Mouse (Mus musculus): ENCODE data around the gene Gm20458. TPM values are rescaled to one million over a fixed set of nuclear protein-coding genes. Genes with fewer than 3 reads are reported as not detected.

Gm20458 gene
- polyA plus RNA-seq (2012; rRNA removed) = 3.0 and 4.4 TPM in 2 replicates

GRCm38 (mm10) chr2:164460745-164461551, at the start of gene Gm20458:
Gene Gm20458 (plus strand): TSS chr2:164460967.
- DNase-seq (ENCODE audit: low spot score) = peak; percentile 90

- no peak for DNase-seq (ENCODE audit: low spot score)
Observed at GRCm38 (mm10) chr2:164414167-164414566, 46.6 kb upstream of the Gm20458 start.

- no peak for DNase-seq (ENCODE audit: low spot score)
Observed at GRCm38 (mm10) chr2:164414581-164414980, 46.2 kb upstream of the Gm20458 start.

GRCm38 (mm10) chr2:164417198-164417597, 43.6 kb upstream of the Gm20458 start:
- DNase-seq (ENCODE audit: low spot score) = no peak

GRCm38 (mm10) chr2:164418308-164418875, 42.4 kb upstream of the Gm20458 start:
- no peak for DNase-seq (ENCODE audit: low spot score)

- no peak for DNase-seq (ENCODE audit: low spot score)
Observed at GRCm38 (mm10) chr2:164419489-164419888, 41.3 kb upstream of the Gm20458 start.

- DNase-seq (ENCODE audit: low spot score) = no peak
Observed at GRCm38 (mm10) chr2:164421306-164421705, 39.5 kb upstream of the Gm20458 start.

GRCm38 (mm10) chr2:164421979-164422378, 38.8 kb upstream of the Gm20458 start:
- no peak for DNase-seq (ENCODE audit: low spot score)

GRCm38 (mm10) chr2:164422675-164423393, 37.9 kb upstream of the Gm20458 start:
- DNase-seq (ENCODE audit: low spot score) = no peak

- no peak for DNase-seq (ENCODE audit: low spot score)
Observed at GRCm38 (mm10) chr2:164423464-164423863, 37.3 kb upstream of the Gm20458 start.

- no peak for DNase-seq (ENCODE audit: low spot score)
Observed at GRCm38 (mm10) chr2:164424406-164424805, 36.4 kb upstream of the Gm20458 start.

GRCm38 (mm10) chr2:164425401-164425800, 35.4 kb upstream of the Gm20458 start:
- no peak for DNase-seq (ENCODE audit: low spot score)

- no peak for DNase-seq (ENCODE audit: low spot score)
Observed at GRCm38 (mm10) chr2:164426121-164426520, 34.6 kb upstream of the Gm20458 start.

GRCm38 (mm10) chr2:164426952-164427351, 33.8 kb upstream of the Gm20458 start:
- no peak for DNase-seq (ENCODE audit: low spot score)

GRCm38 (mm10) chr2:164428451-164428850, 32.3 kb upstream of the Gm20458 start:
- DNase-seq (ENCODE audit: low spot score) = no peak

GRCm38 (mm10) chr2:164429881-164430615, 30.7 kb upstream of the Gm20458 start:
- DNase-seq (ENCODE audit: low spot score) = no peak

- DNase-seq (ENCODE audit: low spot score) = no peak
Observed at GRCm38 (mm10) chr2:164430697-164431096, 30.1 kb upstream of the Gm20458 start.

GRCm38 (mm10) chr2:164431676-164432465, 28.9 kb upstream of the Gm20458 start:
- no peak for DNase-seq (ENCODE audit: low spot score)

GRCm38 (mm10) chr2:164432541-164433191, 28.1 kb upstream of the Gm20458 start:
- no peak for DNase-seq (ENCODE audit: low spot score)

GRCm38 (mm10) chr2:164433278-164433895, 27.4 kb upstream of the Gm20458 start:
- no peak for DNase-seq (ENCODE audit: low spot score)
